Mouse (Mus musculus) stomach, postnatal 0 days (tissue): ENCODE data around the gene Tab1.

Experiments used
- CTCF ChIP-seq: IDR thresholded peaks from 2 replicates; pipeline ENCODE4 v1.5.1; 2016; ENCODE audit warnings: antibody characterized with exemption, low read depth, mild to moderate bottlenecking, moderate library complexity
- EP300 ChIP-seq: optimal IDR thresholded peaks from 2 replicates; pipeline ENCODE3; 2016; ENCODE audit warnings: antibody characterized with exemption

DNA sequence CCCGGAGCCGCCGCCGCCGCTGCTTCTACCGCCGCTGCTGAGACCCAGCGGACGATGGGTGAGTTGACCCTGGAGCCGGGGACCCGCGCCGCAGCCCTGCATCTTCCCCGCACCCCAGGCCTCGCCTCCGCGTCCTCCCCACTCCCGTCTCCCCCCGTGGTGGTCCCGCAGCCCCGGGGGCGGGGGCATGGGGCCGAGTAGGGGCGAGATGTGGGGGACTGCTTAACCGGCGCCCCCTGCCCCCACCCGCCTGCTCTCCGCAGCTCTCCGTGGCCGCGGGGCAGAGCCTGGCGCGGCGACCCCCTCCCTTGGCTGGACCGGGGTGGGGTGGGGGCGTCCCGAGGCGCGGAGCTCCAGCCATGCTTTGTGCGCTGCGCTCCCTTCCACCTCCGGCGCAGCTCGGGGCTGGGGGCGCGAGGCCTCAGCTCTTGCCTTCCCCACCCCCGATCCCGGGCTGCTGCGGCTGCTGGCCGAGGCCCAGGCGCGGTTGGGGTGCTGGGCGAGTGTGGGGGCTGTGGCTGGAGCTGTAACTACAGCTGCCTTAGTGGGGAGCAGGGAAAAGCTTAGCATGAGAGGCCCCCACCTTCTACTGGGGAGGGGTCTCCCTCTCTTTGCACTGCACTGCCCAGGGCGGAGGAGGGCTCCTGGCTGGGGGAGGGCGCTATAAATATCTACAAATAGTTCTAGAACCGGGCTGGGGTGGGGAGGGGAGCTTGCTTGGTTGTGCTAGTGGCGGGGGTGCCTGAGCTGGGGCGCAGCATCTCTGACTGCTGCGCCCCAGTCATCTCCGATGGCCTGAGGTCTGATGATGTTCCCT, 41.1 kb downstream of the Tab1 start:
- no peak for TF ChIP-seq CTCF
- TF ChIP-seq EP300 = no peak
